Mouse (Mus musculus) cerebellum, adult 2 months (tissue): ENCODE measurements around the gene Srxn1.

Experiments used
- CTCF ChIP-seq: fragments of 200-500 bp; IDR thresholded peaks from 2 replicates; pipeline ENCODE4 v1.5.1; 2011; ENCODE audit warnings: low read depth, mild to moderate bottlenecking, control low read depth, low read length, moderate library complexity, borderline replicate concordance; ENCODE audit not compliant: insufficient read depth
- POLR2A ChIP-seq: fragments of 200-500 bp; IDR thresholded peaks from 2 replicates; pipeline ENCODE4 v1.6.1; 2011; ENCODE audit warnings: low read length, control low read depth, borderline replicate concordance; ENCODE audit not compliant: insufficient read depth

DNA sequence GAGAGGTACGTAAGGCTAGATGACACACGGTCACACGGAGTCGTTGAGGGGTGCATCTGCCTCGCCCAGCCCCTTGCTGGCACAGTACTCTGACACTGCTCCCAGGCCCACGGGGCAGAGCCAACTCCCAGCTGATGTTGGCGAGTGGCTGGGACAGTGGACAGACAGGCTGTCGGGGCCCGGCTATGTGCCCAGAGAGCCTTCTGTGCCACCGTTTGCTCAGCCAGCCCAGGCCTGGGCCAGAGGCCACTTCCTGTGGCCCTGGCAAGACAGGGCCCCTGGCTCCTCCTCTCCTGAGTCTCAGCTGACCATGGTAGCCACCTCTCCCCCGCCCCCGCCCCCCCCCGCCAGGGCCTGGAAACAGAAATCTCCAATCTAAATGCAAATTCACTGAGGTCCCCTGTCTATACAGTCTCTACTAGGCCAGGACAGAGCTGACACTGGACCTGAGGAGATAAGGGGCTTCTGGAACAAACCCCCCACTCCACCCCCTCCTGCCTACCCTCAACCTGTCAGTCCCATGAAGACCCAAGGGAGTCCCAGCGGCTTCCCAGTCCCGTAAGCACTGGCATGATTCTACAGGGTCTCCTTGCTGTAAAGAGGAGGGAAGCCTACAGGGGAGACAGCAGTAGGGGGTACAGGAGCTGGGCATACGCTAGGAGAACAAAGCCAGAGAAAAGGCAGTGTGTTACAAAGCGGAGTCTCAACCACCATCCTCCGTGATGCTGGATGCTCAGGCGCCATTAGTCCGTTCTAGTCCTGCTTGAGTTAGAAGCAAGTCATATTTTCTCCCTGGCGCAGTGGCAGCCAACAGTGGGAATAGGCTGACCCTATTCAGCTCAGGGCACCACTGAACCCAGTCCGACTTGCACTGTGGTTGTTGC lies 48.7 kb upstream of the Srxn1 start:
- TF ChIP-seq POLR2A (no peak), CTCF (no peak)
